Mouse (Mus musculus) hindbrain, embryonic 13.5 days (tissue): ENCODE measurements at regions not wholly inside any gene's neighbourhood (a gene's known extent, or its start where the extent isn't known, plus 50 kb on each side); places are given as distances from the start of the nearest gene placed in this dataset.

ENCODE experiments used
- ATAC-seq: fragments of 200-750 bp; cut with Nextera tagmentation; 2 replicates; pipeline ENCODE4 v1.8.0; 2017; ENCODE audit warnings: moderate TSS enrichment; ENCODE audit not compliant: low FRiP score
- H3K27ac ChIP-seq: fragments of 300-500 bp; sonication (generic); 2 replicates; pipeline ENCODE4 v1.5.1; 2015; ENCODE audit warnings: inconsistent platforms, mild to moderate bottlenecking, moderate library complexity
- H3K27me3 ChIP-seq: fragments of 300-500 bp; sonication (generic); 2 replicates; pipeline ENCODE4 v1.6.1; 2015; ENCODE audit warnings: mild to moderate bottlenecking, inconsistent platforms
- H3K36me3 ChIP-seq: fragments of 300-500 bp; sonication (generic); 2 replicates; pipeline ENCODE4 v1.6.1; 2015; ENCODE audit warnings: mild to moderate bottlenecking, inconsistent platforms
- H3K4me1 ChIP-seq: fragments of 300-500 bp; sonication (generic); replicated peaks from 2 replicates; pipeline ENCODE4 v1.6.1; 2015; ENCODE audit warnings: inconsistent platforms
- H3K4me2 ChIP-seq: fragments of 300-500 bp; sonication (generic); 2 replicates; pipeline ENCODE4 v1.6.1; 2015; ENCODE audit warnings: inconsistent platforms, mild to moderate bottlenecking, moderate library complexity
- H3K4me3 ChIP-seq: fragments of 300-500 bp; sonication (generic); 2 replicates; pipeline ENCODE4 v1.5.1; 2015; ENCODE audit warnings: mild to moderate bottlenecking, inconsistent platforms
- H3K9ac ChIP-seq: fragments of 300-500 bp; sonication (generic); 2 replicates; pipeline ENCODE4 v1.6.1; 2015; ENCODE audit warnings: mild to moderate bottlenecking, inconsistent platforms
- H3K9me3 ChIP-seq: fragments of 300-500 bp; sonication (generic); 2 replicates; pipeline ENCODE4 v1.6.1; 2016; ENCODE audit warnings: inconsistent platforms
- WGBS: fragments of 180-500 bp; shearing (Covaris S2); methylation state at CpG from one replicate; pipeline ENCODE4 v1.1.7; 2015; 5-methylcytosine and 5-hydroxymethylcytosine counted together

DNA sequence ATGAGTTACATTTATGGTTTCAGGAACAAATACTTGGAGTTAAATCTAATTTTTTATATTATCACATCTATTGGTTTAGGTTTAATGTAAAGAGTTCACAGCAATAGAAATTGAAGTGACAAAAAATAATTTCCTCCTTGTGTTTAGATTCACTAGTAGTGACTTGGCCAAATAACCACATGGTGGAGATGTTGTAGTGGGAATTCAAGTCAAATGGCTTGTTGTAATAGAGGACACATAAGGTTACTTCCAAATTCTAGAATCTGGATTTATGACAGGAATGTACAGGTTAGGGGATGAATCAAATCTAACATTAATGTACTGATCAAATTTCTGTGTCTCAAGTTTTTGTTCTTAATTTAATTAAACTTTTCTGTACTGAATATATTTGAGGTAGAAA is 526.4 kb upstream of the Klhl1 start:
- Histone ChIP-seq H3K4me3 (no peak overlapping the region), H3K27ac (no peak overlapping the region), H3K27me3 (no peaks in the 10 kb centered on the region), H3K9me3 (no peaks in the 10 kb centered on the region), H3K4me2 (no peak overlapping the region), H3K4me1 (no peaks in the 10 kb centered on the region), H3K9ac (no peak overlapping the region), H3K36me3 (no peaks in the 10 kb centered on the region)
- ATAC-seq = no peak

DNA sequence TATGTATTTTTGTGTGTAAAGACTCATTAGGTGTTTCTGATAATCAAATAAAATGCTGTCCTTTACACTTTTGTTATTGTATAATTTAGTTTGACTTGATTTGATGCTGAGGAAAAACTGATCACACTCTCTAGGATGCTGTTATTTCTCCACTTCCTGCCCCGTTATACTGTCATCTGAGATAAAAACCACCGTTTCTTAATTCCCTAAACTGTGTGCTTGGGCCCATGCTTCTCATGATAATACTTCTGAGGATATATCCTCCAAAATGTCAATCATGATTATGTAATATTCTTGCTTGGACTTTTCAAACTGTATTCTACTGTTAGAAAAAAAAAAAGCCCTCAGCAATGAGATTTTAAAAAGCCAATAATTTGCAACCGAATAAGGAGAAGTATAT is 520.9 kb upstream of the Klhl1 start:
- ATAC-seq = no peak

DNA sequence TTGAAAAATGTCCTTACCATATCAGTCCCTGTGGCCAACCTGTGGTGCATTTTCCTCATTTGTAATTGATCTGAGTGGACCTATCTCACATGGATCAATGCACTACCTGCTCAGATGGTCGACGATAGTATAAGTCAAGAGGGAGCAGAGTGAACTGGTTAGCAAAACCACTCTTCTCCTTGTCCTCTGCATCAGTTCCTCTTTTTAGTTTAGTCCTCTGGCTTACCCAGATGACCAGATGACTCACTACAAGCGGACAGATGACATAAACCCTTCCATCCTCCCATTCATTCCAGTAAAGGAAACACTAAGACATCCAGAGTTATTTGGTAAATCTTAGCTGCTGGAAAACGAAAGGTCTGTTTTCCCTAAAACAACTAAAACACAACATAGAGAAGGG is 509.6 kb upstream of the Klhl1 start:
- Histone ChIP-seq H3K9ac (no peak overlapping the region), H3K4me2 (no peak overlapping the region), H3K4me1 (no peaks in the 10 kb centered on the region), H3K9me3 (no peaks in the 10 kb centered on the region), H3K36me3 (no peaks in the 10 kb centered on the region), H3K27ac (no peak overlapping the region), H3K4me3 (no peak overlapping the region), H3K27me3 (no peaks in the 10 kb centered on the region)
- WGBS = 83% methylated on average over 4 of the region's 4 CpGs
- no peak for ATAC-seq

More for the DNA sequence above, 520.9 kb upstream of the Klhl1 start:
- no peaks in the 10 kb centered on the region for H3K9me3 ChIP-seq
- no peak overlapping the region for H3K4me3 ChIP-seq
- no peaks in the 10 kb centered on the region for H3K36me3 ChIP-seq
- H3K4me2 ChIP-seq = no peak overlapping the region
- 89% methylated on average over 3 of the region's 3 CpGs for WGBS
- H3K27me3 ChIP-seq = no peaks in the 10 kb centered on the region
- no peak overlapping the region for H3K9ac ChIP-seq
- H3K27ac ChIP-seq = no peak overlapping the region
- H3K4me1 ChIP-seq = no peaks in the 10 kb centered on the region

DNA sequence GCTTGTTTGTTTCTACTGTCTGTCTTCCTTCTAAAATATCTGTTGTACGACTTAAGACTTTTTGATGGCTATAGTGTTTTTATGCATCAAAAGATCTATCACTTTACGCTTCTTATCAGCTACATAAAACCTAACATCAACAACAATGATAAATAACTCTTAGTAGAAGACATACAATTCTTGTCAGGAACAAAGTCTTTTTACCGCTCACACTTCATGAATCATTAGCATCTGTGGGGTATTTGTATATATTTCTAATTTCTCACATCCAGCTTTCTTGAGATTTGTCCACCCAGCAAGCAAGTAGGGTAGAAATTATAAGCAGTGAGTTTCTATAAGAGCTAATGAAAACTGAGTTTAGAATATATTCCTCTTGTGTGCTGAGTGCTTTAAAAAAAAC is 487.4 kb upstream of the Klhl1 start:
- H3K27me3 ChIP-seq = no peaks in the 10 kb centered on the region
- H3K9me3 ChIP-seq = no peaks in the 10 kb centered on the region
- ATAC-seq = no peak
- H3K9ac ChIP-seq = no peak overlapping the region
- H3K4me1 ChIP-seq = no peaks in the 10 kb centered on the region
- H3K27ac ChIP-seq = no peak overlapping the region
- no peak overlapping the region for H3K4me2 ChIP-seq
- H3K36me3 ChIP-seq = no peaks in the 10 kb centered on the region
- 87% methylated on average over 3 of the region's 3 CpGs for WGBS
- no peak overlapping the region for H3K4me3 ChIP-seq

DNA sequence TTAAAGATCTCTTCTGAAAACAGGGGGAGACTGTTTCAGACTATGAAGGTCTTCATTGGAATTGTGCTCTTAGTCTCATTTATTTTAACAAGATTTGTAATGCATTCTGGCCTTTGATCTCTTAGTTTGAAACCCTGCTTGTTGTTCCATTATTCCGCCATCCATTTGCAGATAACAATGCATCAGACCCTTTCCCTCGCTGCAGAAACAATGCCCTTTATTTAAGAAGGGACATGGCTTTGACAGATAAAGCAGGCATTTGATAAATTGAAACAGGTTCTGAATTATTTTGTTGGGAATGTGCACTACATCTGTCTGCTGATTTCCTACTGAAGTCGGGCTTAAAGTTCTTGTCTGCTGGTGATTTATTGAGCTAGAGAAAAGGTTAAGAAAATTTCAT is 476.2 kb upstream of the Klhl1 start:
- 10% methylated on average over 3 of the region's 3 CpGs for WGBS
- H3K9ac ChIP-seq = no peak overlapping the region
- no peak overlapping the region for H3K4me2 ChIP-seq
- no peak overlapping the region for H3K27ac ChIP-seq
- H3K9me3 ChIP-seq = no peaks in the 10 kb centered on the region
- no peaks in the 10 kb centered on the region for H3K36me3 ChIP-seq
- no peaks in the 10 kb centered on the region for H3K27me3 ChIP-seq
- ATAC-seq = no peak
- no peak overlapping the region for H3K4me3 ChIP-seq
- H3K4me1 ChIP-seq = no peaks in the 10 kb centered on the region

DNA sequence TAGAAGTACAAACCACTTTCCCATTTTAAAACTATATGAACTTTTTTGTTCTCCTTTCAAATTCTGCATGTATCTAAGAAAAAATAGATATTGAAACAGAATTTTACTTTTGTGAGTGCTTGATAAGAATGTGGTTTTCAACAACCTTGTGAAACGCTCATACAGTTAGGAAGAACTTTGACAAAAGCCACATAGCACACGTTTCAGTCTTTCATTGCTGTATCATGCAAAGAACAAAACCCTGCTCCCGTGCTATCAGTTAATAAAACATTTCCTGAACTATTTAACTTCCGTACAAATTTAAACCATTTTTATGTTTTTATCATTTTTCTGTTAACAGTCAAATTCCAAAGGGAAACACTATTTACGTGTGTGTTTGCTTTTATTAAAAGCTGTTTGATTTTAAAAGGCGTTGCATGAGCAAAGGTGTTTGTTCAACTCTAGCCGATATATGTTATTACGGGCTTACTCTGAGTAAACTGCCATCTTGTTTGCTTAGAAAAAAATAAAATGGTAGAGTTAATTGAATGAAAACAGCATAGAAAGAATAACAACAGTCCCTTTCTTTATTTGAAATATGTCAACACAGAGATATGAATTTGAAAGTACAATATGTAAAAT is 471.8 kb upstream of the Klhl1 start:
- Histone ChIP-seq H3K9ac (no peak overlapping the region), H3K4me1 (no peaks in the 10 kb centered on the region), H3K36me3 (no peaks in the 10 kb centered on the region), H3K27me3 (no peaks in the 10 kb centered on the region), H3K4me2 (no peak overlapping the region), H3K4me3 (no peak overlapping the region), H3K9me3 (no peaks in the 10 kb centered on the region), H3K27ac (no peak overlapping the region)
- 88% methylated on average over 8 of the region's 8 CpGs for WGBS
- no peak for ATAC-seq

DNA sequence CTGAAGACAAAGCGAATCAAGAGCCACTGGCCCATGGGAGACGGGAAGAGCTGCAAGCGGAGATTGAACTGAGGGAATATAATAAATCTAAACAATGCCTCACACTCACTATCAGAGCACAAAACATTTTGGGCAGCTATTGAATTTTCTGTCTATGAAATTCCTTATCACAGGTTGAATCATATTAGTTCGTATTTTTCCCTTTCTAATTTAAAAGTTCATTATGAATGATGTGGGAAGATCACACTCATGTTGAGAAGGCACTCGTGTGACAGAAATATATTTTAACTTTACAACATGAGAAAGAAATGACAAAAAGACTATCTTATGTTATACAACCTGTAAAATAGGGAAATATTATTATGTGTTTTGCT is 444.2 kb upstream of the Klhl1 start:
- no peaks in the 10 kb centered on the region for H3K4me1 ChIP-seq
- H3K27me3 ChIP-seq = no peaks in the 10 kb centered on the region
- ATAC-seq = no peak
- no peak overlapping the region for H3K4me2 ChIP-seq
- no peak overlapping the region for H3K4me3 ChIP-seq
- no peak overlapping the region for H3K9ac ChIP-seq
- H3K27ac ChIP-seq = no peak overlapping the region
- H3K9me3 ChIP-seq = no peaks in the 10 kb centered on the region
- no peaks in the 10 kb centered on the region for H3K36me3 ChIP-seq
- 39% methylated on average over 5 of the region's 5 CpGs for WGBS

DNA sequence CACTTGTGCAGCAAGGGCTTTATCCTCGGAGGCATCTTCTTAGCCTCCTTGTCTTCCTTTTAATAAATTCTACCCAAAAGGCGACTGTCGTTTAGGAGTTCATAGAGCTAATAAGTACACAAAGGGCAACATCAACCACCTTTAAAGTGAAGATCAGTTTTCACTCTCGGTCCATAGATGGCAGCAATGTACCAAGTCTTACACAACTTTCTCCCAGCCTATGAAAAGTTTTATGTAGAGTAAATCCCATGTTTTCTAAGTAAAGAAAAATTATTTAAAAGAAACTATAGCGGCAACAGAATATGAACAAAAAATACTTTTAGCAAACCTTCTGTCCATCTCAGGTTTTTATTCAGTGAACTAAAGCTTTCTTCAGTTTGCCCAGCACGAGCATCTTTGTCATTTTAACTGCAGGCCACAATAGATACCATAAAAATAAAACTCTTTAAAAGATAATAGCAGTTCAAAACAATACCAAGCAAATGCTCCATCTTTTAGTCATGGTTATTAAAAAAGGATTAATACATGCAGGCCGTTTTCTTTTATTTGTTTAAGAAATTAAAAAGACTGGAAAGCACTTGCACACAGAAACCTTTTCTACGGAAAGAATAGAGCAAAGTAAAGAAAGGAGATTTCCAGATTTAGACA is 443.6 kb upstream of the Klhl1 start:
- Histone ChIP-seq H3K27ac (no peak overlapping the region), H3K4me2 (no peak overlapping the region), H3K9me3 (no peaks in the 10 kb centered on the region), H3K4me1 (no peaks in the 10 kb centered on the region), H3K4me3 (no peak overlapping the region), H3K27me3 (no peaks in the 10 kb centered on the region), H3K36me3 (no peaks in the 10 kb centered on the region), H3K9ac (no peak overlapping the region)
- ATAC-seq = no peak
- 33% methylated on average over 8 of the region's 8 CpGs for WGBS

GRCm38 (mm10) chr14:96956115-96956514 is 437.2 kb upstream of the Klhl1 start:
- no peaks in the 10 kb centered on the region for H3K27me3 ChIP-seq
- no peaks in the 10 kb centered on the region for H3K9me3 ChIP-seq
- H3K9ac ChIP-seq = no peak overlapping the region
- H3K27ac ChIP-seq = no peak overlapping the region
- no peak for ATAC-seq
- H3K4me3 ChIP-seq = no peak overlapping the region
- WGBS = 80% methylated on average over 4 of the region's 4 CpGs
- no peaks in the 10 kb centered on the region for H3K4me1 ChIP-seq
- no peak overlapping the region for H3K4me2 ChIP-seq
- no peaks in the 10 kb centered on the region for H3K36me3 ChIP-seq

DNA sequence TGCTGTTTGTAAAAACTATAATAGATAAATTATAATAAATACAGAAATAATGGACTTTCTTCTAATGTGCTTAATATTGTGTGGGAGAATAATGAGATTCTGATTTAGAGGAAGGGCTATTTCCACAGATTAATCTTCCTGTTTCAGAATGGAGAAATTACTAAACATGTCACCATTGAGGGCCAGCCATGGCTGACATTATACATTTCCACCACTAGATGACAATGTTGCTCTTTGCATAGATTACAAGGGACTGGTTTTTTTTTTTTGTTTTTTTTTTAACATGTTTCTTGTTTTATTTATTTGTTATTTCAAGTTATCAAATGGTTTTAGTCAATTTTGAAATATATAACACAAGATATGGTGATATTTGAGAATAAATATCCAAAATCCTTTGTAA is 435.6 kb upstream of the Klhl1 start:
- Histone ChIP-seq H3K36me3 (no peaks in the 10 kb centered on the region), H3K27me3 (no peaks in the 10 kb centered on the region), H3K4me1 (no peaks in the 10 kb centered on the region), H3K27ac (no peak overlapping the region), H3K4me2 (no peak overlapping the region), H3K9ac (no peak overlapping the region), H3K9me3 (no peaks in the 10 kb centered on the region), H3K4me3 (no peak overlapping the region)
- no peak for ATAC-seq

DNA sequence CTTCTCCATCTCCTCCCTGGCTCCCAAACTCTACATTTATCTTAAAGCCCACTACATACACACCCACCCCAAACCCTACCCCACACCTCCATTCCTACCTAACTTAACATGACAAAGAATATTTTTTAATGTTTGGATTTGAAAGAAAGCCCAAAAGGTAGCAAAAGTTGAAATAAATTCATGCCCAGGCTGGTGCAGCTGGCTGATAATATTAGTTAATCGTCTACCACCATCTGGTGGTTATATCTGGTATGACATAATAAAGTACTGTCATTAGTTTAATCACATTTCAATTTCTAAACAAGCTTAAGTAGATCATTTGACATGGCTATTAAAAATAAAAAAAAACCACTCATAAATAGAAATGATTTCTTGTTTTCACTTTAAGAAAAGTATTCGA is 389.8 kb upstream of the Klhl1 start:
- Histone ChIP-seq H3K27me3 (no peaks in the 10 kb centered on the region), H3K36me3 (no peaks in the 10 kb centered on the region), H3K4me2 (no peak overlapping the region), H3K9ac (no peak overlapping the region), H3K4me1 (no peaks in the 10 kb centered on the region), H3K9me3 (no peaks in the 10 kb centered on the region), H3K27ac (no peak overlapping the region), H3K4me3 (no peak overlapping the region)
- no peak for ATAC-seq
- WGBS = 7% methylated on average over 2 of the region's 2 CpGs

- no peak overlapping the region for H3K9ac ChIP-seq
- H3K36me3 ChIP-seq = no peaks in the 10 kb centered on the region
- no peaks in the 10 kb centered on the region for H3K27me3 ChIP-seq
- no peak overlapping the region for H3K4me2 ChIP-seq
- no peaks in the 10 kb centered on the region for H3K9me3 ChIP-seq
- no peak overlapping the region for H3K4me3 ChIP-seq
- H3K27ac ChIP-seq = no peak overlapping the region
- 77% methylated on average over 3 of the region's 3 CpGs for WGBS
- H3K4me1 ChIP-seq = no peaks in the 10 kb centered on the region
- no peak for ATAC-seq
Observed at GRCm38 (mm10) chr14:96879701-96880100, 360.8 kb upstream of the Klhl1 start.

DNA sequence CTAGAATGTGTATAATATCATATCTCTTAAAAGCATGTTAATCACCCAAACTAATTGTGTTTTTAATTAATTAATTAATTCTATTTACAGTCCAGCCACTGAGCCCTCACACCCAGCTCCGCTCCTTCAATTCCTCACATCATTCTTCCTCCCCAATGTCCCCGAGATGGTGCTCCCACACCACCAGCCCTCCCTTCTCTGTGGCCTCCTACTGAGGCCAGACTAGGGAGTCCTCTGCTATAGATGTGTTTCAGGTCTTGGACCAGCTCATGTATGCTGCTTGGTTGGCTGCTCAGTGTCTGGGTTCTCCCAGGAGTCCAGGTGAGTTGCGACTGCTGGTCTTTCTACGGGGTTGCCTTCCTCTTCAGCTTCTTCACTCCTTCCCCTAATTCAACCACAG is 353.1 kb upstream of the Klhl1 start:
- ATAC-seq = no peak
- no peak overlapping the region for H3K4me3 ChIP-seq
- H3K36me3 ChIP-seq = no peaks in the 10 kb centered on the region
- H3K27ac ChIP-seq = no peak overlapping the region
- no peaks in the 10 kb centered on the region for H3K27me3 ChIP-seq
- H3K9me3 ChIP-seq = no peaks in the 10 kb centered on the region
- no peaks in the 10 kb centered on the region for H3K4me1 ChIP-seq
- no peak overlapping the region for H3K4me2 ChIP-seq
- WGBS = 91% methylated on average over 4 of the region's 4 CpGs
- no peak overlapping the region for H3K9ac ChIP-seq
